Mouse (Mus musculus) MEL (cell line): ENCODE data around the gene Gabrp.

Experiments used
- CTCF ChIP-seq, 3 experiments: IDR thresholded peaks in 2 of 3; conservative IDR thresholded peaks in 1 of 3; 2 replicates each; pipeline ENCODE4 v1.5.1; 2011 to 2012; ENCODE audit warnings: low read length in 3 of 3, low read depth in 2 of 3, mild to moderate bottlenecking in 2 of 3, improper control_type of control experiment in 1 of 3, inconsistent platforms in 1 of 3, mixed read lengths in 1 of 3, moderate library complexity in 1 of 3; ENCODE audit not compliant: control insufficient read depth in 1 of 3, insufficient read depth in 1 of 3, poor library complexity in 1 of 3, severe bottlenecking in 1 of 3
- EP300 ChIP-seq, 2 experiments: IDR thresholded peaks; 2 replicates each; pipeline ENCODE4 v1.6.1; 2011; ENCODE audit warnings: improper control_type of control experiment in 2 of 2, low read length in 2 of 2, low read depth in 1 of 2, mild to moderate bottlenecking in 1 of 2
- KAT2A ChIP-seq: conservative IDR thresholded peaks from 2 replicates; pipeline ENCODE4 v1.6.1; 2012; ENCODE audit warnings: low read depth, low read length, improper control_type of control experiment, inconsistent platforms
- MAFK ChIP-seq: IDR thresholded peaks from 2 replicates; pipeline ENCODE4 v1.6.1; 2011; ENCODE audit warnings: low read depth, mild to moderate bottlenecking, low read length, improper control_type of control experiment, borderline replicate concordance
- POLR2A ChIP-seq, 2 experiments: IDR thresholded peaks; 2 replicates each; pipeline ENCODE4 v1.6.1; 2011 to 2012; ENCODE audit warnings: low read length in 2 of 2, mild to moderate bottlenecking in 2 of 2, control low read depth in 1 of 2, improper control_type of control experiment in 1 of 2, low read depth in 1 of 2, moderate library complexity in 1 of 2; ENCODE audit not compliant: control insufficient read depth in 1 of 2, insufficient read depth in 1 of 2, poor library complexity in 1 of 2
- TCF12 ChIP-seq: IDR thresholded peaks from 2 replicates; pipeline ENCODE4 v1.6.1; 2014; ENCODE audit warnings: low read depth, mild to moderate bottlenecking, inconsistent platforms, low read length, improper control_type of control experiment, moderate library complexity
- UBTF ChIP-seq: IDR thresholded peaks from 2 replicates; pipeline ENCODE4 v1.6.1; 2012; ENCODE audit warnings: low read depth, mild to moderate bottlenecking, inconsistent platforms, low read length, improper control_type of control experiment, moderate library complexity, borderline replicate concordance; ENCODE audit not compliant: insufficient read depth
- ZC3H11A ChIP-seq: IDR thresholded peaks from 2 replicates; pipeline ENCODE4 v1.6.1; 2012; ENCODE audit warnings: low read depth, mild to moderate bottlenecking, inconsistent platforms, low read length, improper control_type of control experiment

DNA sequence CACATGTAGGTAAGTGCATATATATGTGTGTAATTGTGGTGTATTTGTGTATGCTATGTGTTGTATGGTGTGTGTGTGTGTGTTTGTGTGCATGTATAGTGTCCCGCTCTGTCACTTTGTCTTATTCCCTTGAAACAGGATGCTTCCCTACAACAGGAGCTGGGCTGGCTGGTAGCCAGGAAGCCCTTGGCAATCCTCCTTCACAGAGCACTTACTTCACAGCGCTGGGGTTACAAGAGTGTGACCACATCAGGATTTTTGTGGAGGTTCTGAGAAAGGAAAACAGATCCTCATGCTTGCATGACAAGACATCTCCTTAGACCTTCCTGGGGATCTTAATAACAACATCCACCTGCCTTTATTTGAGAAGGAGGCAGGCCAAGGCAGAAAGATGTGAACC is 31.4 kb downstream of the Gabrp start:
- TF ChIP-seq EP300 (IDR thresholded peaks at IDR 0.05; ENCODE audit: low read depth in 1 of 2, low read length in 2 of 2) = no peak
- TF ChIP-seq ZC3H11A = no peak
- no peak for TF ChIP-seq KAT2A
- TF ChIP-seq MAFK = no peak
- no peak for TF ChIP-seq CTCF (IDR thresholded peaks at IDR 0.05 in 2 of 3, conservative IDR thresholded peaks at IDR 0.05 in 1 of 3; ENCODE audit: control insufficient read depth in 1 of 3, insufficient read depth in 1 of 3, low read depth in 2 of 3, low read length in 3 of 3, poor library complexity in 1 of 3, severe bottlenecking in 1 of 3)
- TF ChIP-seq POLR2A (IDR thresholded peaks at IDR 0.05; ENCODE audit: control insufficient read depth in 1 of 2, insufficient read depth in 1 of 2, low read depth in 1 of 2, low read length in 2 of 2, poor library complexity in 1 of 2) = no peak
- TF ChIP-seq UBTF = no peak
- TF ChIP-seq TCF12 = no peak
